Mouse (Mus musculus): ENCODE data around the gene Gm12789. TPM values are rescaled to one million over a fixed set of nuclear protein-coding genes. Genes with fewer than 3 reads are reported as not detected.

Gm12789 gene
- polyA plus RNA-seq (2014; fragmentation: Illumina TruSeq; extraction: RNeasy Lipid Tissue Mini Kit (QIAGEN cat#74804); ENCODE audit: low read depth, low replicate concordance) = not detected

DNA sequence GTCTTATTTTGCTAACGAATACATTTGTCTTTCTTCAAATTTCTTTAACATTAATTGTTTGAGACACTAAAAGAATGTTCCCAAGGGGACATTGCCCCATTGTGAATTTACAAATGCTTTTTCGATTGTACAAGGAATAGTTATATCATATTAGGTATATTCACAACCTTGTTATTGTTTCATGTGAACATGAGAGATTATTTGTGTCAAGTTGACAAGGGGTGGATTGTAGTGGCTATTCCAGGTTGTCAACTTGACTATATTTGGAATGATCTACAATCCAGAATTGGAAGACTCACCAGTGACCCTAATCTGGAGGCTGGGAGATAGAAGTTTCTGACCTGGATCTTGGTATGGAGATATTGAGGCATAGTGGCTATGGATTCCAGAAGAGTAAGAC lies at the start of gene Gm12789:
TSS of gene Gm12789 (plus strand) at position 301 of the 400 bp plus-strand sequence.

DNA sequence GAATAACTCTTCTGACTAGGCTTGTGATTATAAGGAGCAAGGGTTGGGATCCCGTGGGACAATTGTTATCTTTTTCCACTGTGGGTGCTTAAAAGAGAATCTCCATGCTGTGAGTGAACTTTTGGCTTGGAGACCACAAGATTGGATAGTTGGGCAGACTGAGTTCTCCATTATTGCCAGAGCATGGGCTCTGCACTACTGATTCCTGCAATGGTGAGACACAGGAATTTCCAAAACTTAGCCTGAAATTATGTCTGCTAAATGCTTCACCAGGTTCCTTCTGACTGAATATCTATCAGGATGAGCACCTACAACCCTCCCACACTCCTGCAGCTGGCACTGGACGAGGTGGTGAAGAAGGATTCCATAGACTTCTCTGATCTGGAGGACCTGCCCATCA lies 46.3 kb upstream of the Gm12789 start, which contains the start of gene Gm12794:
TSS of gene Gm12794 (plus strand) at position 301 of the 400 bp plus-strand sequence.

DNA sequence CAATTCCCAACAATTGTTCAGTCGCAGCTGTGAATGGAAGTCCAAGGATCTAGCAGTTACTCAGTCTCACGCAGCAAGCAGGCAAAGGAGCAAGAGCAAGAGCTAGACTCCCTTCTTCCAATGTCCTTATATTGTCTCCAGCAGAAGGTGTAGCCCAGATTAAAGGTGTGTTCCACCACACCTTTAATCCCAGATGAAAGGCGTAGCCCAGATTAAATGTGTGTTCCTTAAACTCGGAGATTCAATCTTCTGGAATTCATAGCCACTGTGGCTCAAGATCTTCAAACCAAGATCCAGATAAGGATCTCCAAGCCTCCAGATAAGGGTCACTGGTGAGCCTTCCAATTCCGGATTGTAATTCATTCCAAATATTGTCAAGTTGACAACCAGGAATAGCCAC lies 5.5 kb upstream of the Gm12789 start, which contains the start of gene Gm12790:
TSS of gene Gm12790 (minus strand) at position 101 of the 400 bp plus-strand sequence.

Other genes starting within 250 kb of the Gm12789 start
- gene B020004J07Rik, start 142.6 kb upstream of the Gm12789 start, polyA plus RNA-seq (2014; fragmentation: Illumina TruSeq; extraction: RNeasy Lipid Tissue Mini Kit (QIAGEN cat#74804); ENCODE audit: low read depth, low replicate concordance) = not detected
- not detected for gene C130073F10Rik, start 92.8 kb upstream of the Gm12789 start, polyA plus RNA-seq (2014; fragmentation: Illumina TruSeq; extraction: RNeasy Lipid Tissue Mini Kit (QIAGEN cat#74804); ENCODE audit: low read depth, low replicate concordance)
- gene Gm12800, start 77.5 kb upstream of the Gm12789 start, polyA plus RNA-seq (2014; fragmentation: Illumina TruSeq; extraction: RNeasy Lipid Tissue Mini Kit (QIAGEN cat#74804); ENCODE audit: low read depth, low replicate concordance) = not detected
- gene Gm12794, start 46.2 kb upstream of the Gm12789 start, polyA plus RNA-seq (2014; fragmentation: Illumina TruSeq; extraction: RNeasy Lipid Tissue Mini Kit (QIAGEN cat#74804); ENCODE audit: low read depth, low replicate concordance) = not detected
- gene Gm12790, start 5.6 kb upstream of the Gm12789 start, polyA plus RNA-seq (2014; fragmentation: Illumina TruSeq; extraction: RNeasy Lipid Tissue Mini Kit (QIAGEN cat#74804); ENCODE audit: low read depth, low replicate concordance) = not detected
- 4.4 TPM for gene Pde4b, start 100.9 kb downstream of the Gm12789 start, polyA plus RNA-seq (2014; fragmentation: Illumina TruSeq; extraction: RNeasy Lipid Tissue Mini Kit (QIAGEN cat#74804); ENCODE audit: low read depth, low replicate concordance)